Mouse (Mus musculus): ENCODE results near the gene Arhgap28. TPM values are rescaled to one million over a fixed set of nuclear protein-coding genes. Genes with fewer than 3 reads are reported as not detected.

The Arhgap28 gene
- polyA plus RNA-seq, 1 experiment = 9.4 TPM

GRCm38 (mm10) chr17:67930957-67931356 lies 73.0 kb downstream of the Arhgap28 start:
- no peak for DNase-seq (ENCODE audit: low read depth)
- TF ChIP-seq POLR2A (IDR thresholded peaks at IDR 0.05; ENCODE audit: borderline replicate concordance, extremely low read depth, insufficient read depth, insufficient read length, poor library complexity, severe bottlenecking) (no peak), CTCF (IDR thresholded peaks at IDR 0.05; ENCODE audit: borderline replicate concordance, extremely low read depth, insufficient read depth, insufficient read length) (no peak)

GRCm38 (mm10) chr17:67930467-67930866 lies 73.5 kb downstream of the Arhgap28 start:
- no peak for TF ChIP-seq CTCF (IDR thresholded peaks at IDR 0.05; ENCODE audit: borderline replicate concordance, extremely low read depth, insufficient read depth, insufficient read length)
- TF ChIP-seq POLR2A (IDR thresholded peaks at IDR 0.05; ENCODE audit: borderline replicate concordance, extremely low read depth, insufficient read depth, insufficient read length, poor library complexity, severe bottlenecking) = no peak
- DNase-seq (ENCODE audit: low read depth) = no peak

- TF ChIP-seq CTCF (IDR thresholded peaks at IDR 0.05; ENCODE audit: borderline replicate concordance, extremely low read depth, insufficient read depth, insufficient read length) (no peak), POLR2A (IDR thresholded peaks at IDR 0.05; ENCODE audit: borderline replicate concordance, extremely low read depth, insufficient read depth, insufficient read length, poor library complexity, severe bottlenecking) (no peak)
- no peak for DNase-seq (ENCODE audit: low read depth)
Observed at GRCm38 (mm10) chr17:67928280-67928679, 75.6 kb downstream of the Arhgap28 start.

- TF ChIP-seq CTCF (IDR thresholded peaks at IDR 0.05; ENCODE audit: borderline replicate concordance, extremely low read depth, insufficient read depth, insufficient read length) = no peak
- TF ChIP-seq POLR2A (IDR thresholded peaks at IDR 0.05; ENCODE audit: borderline replicate concordance, extremely low read depth, insufficient read depth, insufficient read length, poor library complexity, severe bottlenecking) = no peak
- DNase-seq (ENCODE audit: low read depth) = no peak
Observed at GRCm38 (mm10) chr17:67927864-67928263, 76.1 kb downstream of the Arhgap28 start.

- DNase-seq (ENCODE audit: low read depth) = no peak
- TF ChIP-seq CTCF (IDR thresholded peaks at IDR 0.05; ENCODE audit: borderline replicate concordance, extremely low read depth, insufficient read depth, insufficient read length) (no peak), POLR2A (IDR thresholded peaks at IDR 0.05; ENCODE audit: borderline replicate concordance, extremely low read depth, insufficient read depth, insufficient read length, poor library complexity, severe bottlenecking) (no peak)
Observed at GRCm38 (mm10) chr17:67919959-67920358, 84.0 kb downstream of the Arhgap28 start.

GRCm38 (mm10) chr17:67918201-67918600 lies 85.7 kb downstream of the Arhgap28 start:
- TF ChIP-seq POLR2A (IDR thresholded peaks at IDR 0.05; ENCODE audit: borderline replicate concordance, extremely low read depth, insufficient read depth, insufficient read length, poor library complexity, severe bottlenecking) (no peak), CTCF (IDR thresholded peaks at IDR 0.05; ENCODE audit: borderline replicate concordance, extremely low read depth, insufficient read depth, insufficient read length) (no peak)
- DNase-seq (ENCODE audit: low read depth) = no peak

GRCm38 (mm10) chr17:67916901-67917300 lies 87.0 kb downstream of the Arhgap28 start:
- no peak for DNase-seq (ENCODE audit: low read depth)
- TF ChIP-seq CTCF (IDR thresholded peaks at IDR 0.05; ENCODE audit: borderline replicate concordance, extremely low read depth, insufficient read depth, insufficient read length) (no peak), POLR2A (IDR thresholded peaks at IDR 0.05; ENCODE audit: borderline replicate concordance, extremely low read depth, insufficient read depth, insufficient read length, poor library complexity, severe bottlenecking) (no peak)

- TF ChIP-seq POLR2A (IDR thresholded peaks at IDR 0.05; ENCODE audit: borderline replicate concordance, extremely low read depth, insufficient read depth, insufficient read length, poor library complexity, severe bottlenecking) (no peak), CTCF (IDR thresholded peaks at IDR 0.05; ENCODE audit: borderline replicate concordance, extremely low read depth, insufficient read depth, insufficient read length) (peak; percentile 66)
Observed at GRCm38 (mm10) chr17:67912640-67913039, 91.3 kb downstream of the Arhgap28 start.

GRCm38 (mm10) chr17:67912051-67912450 lies 91.9 kb downstream of the Arhgap28 start:
- no peak for TF ChIP-seq POLR2A (IDR thresholded peaks at IDR 0.05; ENCODE audit: borderline replicate concordance, extremely low read depth, insufficient read depth, insufficient read length, poor library complexity, severe bottlenecking)
- TF ChIP-seq CTCF (IDR thresholded peaks at IDR 0.05; ENCODE audit: borderline replicate concordance, extremely low read depth, insufficient read depth, insufficient read length) = no peak
- no peak for DNase-seq (ENCODE audit: low read depth)

More at GRCm38 (mm10) chr17:67912640-67913039, 91.3 kb downstream of the Arhgap28 start:
- DNase-seq (ENCODE audit: low read depth) = peak; percentile 67

- DNase-seq (ENCODE audit: low read depth) = no peak
- no peak for TF ChIP-seq POLR2A (IDR thresholded peaks at IDR 0.05; ENCODE audit: borderline replicate concordance, extremely low read depth, insufficient read depth, insufficient read length, poor library complexity, severe bottlenecking)
- no peak for TF ChIP-seq CTCF (IDR thresholded peaks at IDR 0.05; ENCODE audit: borderline replicate concordance, extremely low read depth, insufficient read depth, insufficient read length)
Observed at GRCm38 (mm10) chr17:67908537-67908936, 95.4 kb downstream of the Arhgap28 start.

- no peak for DNase-seq (ENCODE audit: low read depth)
- TF ChIP-seq CTCF (IDR thresholded peaks at IDR 0.05; ENCODE audit: borderline replicate concordance, extremely low read depth, insufficient read depth, insufficient read length) (no peak), POLR2A (IDR thresholded peaks at IDR 0.05; ENCODE audit: borderline replicate concordance, extremely low read depth, insufficient read depth, insufficient read length, poor library complexity, severe bottlenecking) (no peak)
Observed at GRCm38 (mm10) chr17:67908137-67908536, 95.8 kb downstream of the Arhgap28 start.

GRCm38 (mm10) chr17:67907532-67908054 lies 96.3 kb downstream of the Arhgap28 start:
- DNase-seq (ENCODE audit: low read depth) = no peak
- no peak for TF ChIP-seq POLR2A (IDR thresholded peaks at IDR 0.05; ENCODE audit: borderline replicate concordance, extremely low read depth, insufficient read depth, insufficient read length, poor library complexity, severe bottlenecking)
- TF ChIP-seq CTCF (IDR thresholded peaks at IDR 0.05; ENCODE audit: borderline replicate concordance, extremely low read depth, insufficient read depth, insufficient read length) = no peak
